Mouse (Mus musculus) adrenal gland (tissue): ENCODE results near the gene Dtnbp1.

Experiments
- intact Hi-C: fragments of 180-260 bp; cut with DNase I; formaldehyde crosslinking; loops from one replicate; pipeline ENCODE4 v1.15.1; 2025

The Dtnbp1 gene

GRCm38 (mm10) chr13:44912851-44913250 is 89.1 kb downstream of the Dtnbp1 start:
- intact Hi-C loops, result no loop called here

- intact Hi-C loops, result no loop called here
These were observed 93.2 kb downstream of the Dtnbp1 start for GRCm38 (mm10) chr13:44908790-44909189.

- intact Hi-C loops, result no loop called here
These were observed 94.2 kb downstream of the Dtnbp1 start for GRCm38 (mm10) chr13:44907702-44908101.

GRCm38 (mm10) chr13:44906141-44906540 is 95.8 kb downstream of the Dtnbp1 start:
- intact Hi-C loops, result no loop called here

- intact Hi-C loops, result no loop called here
These were observed 97.7 kb downstream of the Dtnbp1 start for GRCm38 (mm10) chr13:44904271-44904670.

GRCm38 (mm10) chr13:44903416-44903815 is 98.5 kb downstream of the Dtnbp1 start:
- intact Hi-C loops, result no loop called here

- intact Hi-C loops, result no loop called here
These were observed 99.6 kb downstream of the Dtnbp1 start for GRCm38 (mm10) chr13:44902299-44902698.

- intact Hi-C loops, result no loop called here
These were observed 105.7 kb downstream of the Dtnbp1 start for GRCm38 (mm10) chr13:44896211-44896610.

GRCm38 (mm10) chr13:44891813-44892730 is 109.9 kb downstream of the Dtnbp1 start:
- intact Hi-C loops, result no loop called here

- intact Hi-C loops, result no loop called here
These were observed 111.3 kb downstream of the Dtnbp1 start for GRCm38 (mm10) chr13:44890612-44891011.

GRCm38 (mm10) chr13:44886221-44886620 is 115.7 kb downstream of the Dtnbp1 start:
- intact Hi-C loops, result no loop called here

- intact Hi-C loops, result no loop called here
These were observed 120.9 kb downstream of the Dtnbp1 start for GRCm38 (mm10) chr13:44881001-44881400.

GRCm38 (mm10) chr13:44876799-44877198 is 125.1 kb downstream of the Dtnbp1 start:
- intact Hi-C loops, result no loop called here
